Mouse (Mus musculus) hindbrain, postnatal 0 days (tissue): ENCODE measurements around the gene Fgf14. TPM values are rescaled to one million over a fixed set of nuclear protein-coding genes. Genes with fewer than 3 reads are reported as not detected.

Source experiments
- ATAC-seq: fragments of 200-750 bp; cut with Nextera tagmentation; 2 replicates; pipeline ENCODE4 v1.8.0; 2017; ENCODE audit warnings: mild to moderate bottlenecking, moderate TSS enrichment, moderate library complexity
- DNase-seq: peaks from one replicate; pipeline ENCODE4 v3.0.0-alpha.2; 2015; ENCODE audit warnings: low spot score
- H3K27ac ChIP-seq: fragments of 300-500 bp; sonication (generic); 2 replicates; pipeline ENCODE4 v1.5.1; 2014; ENCODE audit warnings: mild to moderate bottlenecking
- H3K27me3 ChIP-seq: fragments of 300-500 bp; sonication (generic); 2 replicates; pipeline ENCODE4 v1.6.1; 2014; ENCODE audit warnings: low read length, mixed read lengths; ENCODE audit not compliant: insufficient read depth
- H3K36me3 ChIP-seq: fragments of 300-500 bp; sonication (generic); 2 replicates; pipeline ENCODE4 v1.6.1; 2014; ENCODE audit warnings: low read length, mixed read lengths; ENCODE audit not compliant: insufficient read depth
- H3K4me1 ChIP-seq: fragments of 300-500 bp; sonication (generic); 2 replicates; pipeline ENCODE4 v1.6.1; 2014; ENCODE audit warnings: antibody characterized with exemption, low read length, mixed read lengths; ENCODE audit not compliant: insufficient read depth
- H3K4me2 ChIP-seq: fragments of 300-500 bp; sonication (generic); 2 replicates; pipeline ENCODE4 v1.6.1; 2014; ENCODE audit warnings: low read depth, mild to moderate bottlenecking, low read length, moderate library complexity, mixed read lengths
- H3K4me3 ChIP-seq: fragments of 300-500 bp; sonication (generic); 2 replicates; pipeline ENCODE4 v1.5.1; 2014; ENCODE audit warnings: low read length
- H3K9ac ChIP-seq: fragments of 300-500 bp; sonication (generic); replicated peaks from 2 replicates; pipeline ENCODE4 v1.6.1; 2014; ENCODE audit warnings: mild to moderate bottlenecking, low read length, moderate library complexity, mixed read lengths
- H3K9me3 ChIP-seq: fragments of 300-500 bp; sonication (generic); 2 replicates; pipeline ENCODE4 v1.6.1; 2016; ENCODE audit warnings: low read length, mixed read lengths
- CTCF ChIP-seq: IDR thresholded peaks from 2 replicates; pipeline ENCODE4 v1.5.1; 2016; ENCODE audit warnings: antibody characterized with exemption, control low read depth, low read depth
- WGBS: fragments of 180-500 bp; shearing (Covaris S2); extraction: QIAGEN DNeasy Blood & Tissue Kit; methylation state at CpG from one replicate; pipeline ENCODE4 v1.1.7; 2014; 5-methylcytosine and 5-hydroxymethylcytosine counted together
- polyA plus RNA-seq: library from polyadenylated mRNA; unstranded; fragments of >200 nt; fragmentation: Nextera tagmentation; extraction: Ambion mirVana; gene quantifications from 2 replicates; pipeline ENCODE4 v1.2.1, GENCODE M21; 2015
- total RNA-seq: library from RNA; depleted of rRNA; stranded (reverse); fragments of >200 nt; gene quantifications from 2 replicates; pipeline ENCODE4 v1.2.3, GENCODE M21; 2014

Gene Fgf14
- total and polyA plus RNA-seq, 2 experiments from 2014 or later = 32.5 to 41.0 TPM

- H3K9ac ChIP-seq = no peak overlapping the region
- no peak overlapping the region for H3K27ac ChIP-seq
- no peaks in the 10 kb centered on the region for H3K4me1 ChIP-seq
- H3K4me3 ChIP-seq = no peak overlapping the region
- H3K36me3 ChIP-seq = no peaks in the 10 kb centered on the region
- 70% methylated on average over 2 of the region's 2 CpGs for WGBS
- ATAC-seq (no peak), DNase-seq (no peak)
- no peaks in the 10 kb centered on the region for H3K9me3 ChIP-seq
- TF ChIP-seq CTCF = no peak
- H3K27me3 ChIP-seq = no peaks in the 10 kb centered on the region
- no peak overlapping the region for H3K4me2 ChIP-seq
Observed at GRCm38 (mm10) chr14:124411890-124412289, 265.0 kb downstream of the Fgf14 start.

GRCm38 (mm10) chr14:124410945-124411344 lies 266.0 kb downstream of the Fgf14 start:
- WGBS = 0% methylated on average over 1 of the region's 1 CpGs
- no peak for ATAC-seq

GRCm38 (mm10) chr14:124328391-124328790 lies 348.5 kb downstream of the Fgf14 start:
- DNase-seq (no peak), ATAC-seq (no peak)
- Histone ChIP-seq H3K9me3 (no peaks in the 10 kb centered on the region), H3K27ac (no peak overlapping the region), H3K4me1 (no peaks in the 10 kb centered on the region), H3K27me3 (no peaks in the 10 kb centered on the region), H3K4me3 (no peak overlapping the region), H3K4me2 (no peak overlapping the region), H3K36me3 (no peaks in the 10 kb centered on the region), H3K9ac (no peak overlapping the region)
- no peak for TF ChIP-seq CTCF

More at GRCm38 (mm10) chr14:124410945-124411344, 266.0 kb downstream of the Fgf14 start:
- H3K9ac ChIP-seq = no peak overlapping the region
- TF ChIP-seq CTCF = peak; percentile 80
- H3K4me2 ChIP-seq = no peak overlapping the region
- H3K4me1 ChIP-seq = no peaks in the 10 kb centered on the region
- H3K27me3 ChIP-seq = no peaks in the 10 kb centered on the region
- H3K27ac ChIP-seq = no peak overlapping the region
- H3K36me3 ChIP-seq = no peaks in the 10 kb centered on the region
- peak; percentile 67 for DNase-seq
- no peak overlapping the region for H3K4me3 ChIP-seq
- H3K9me3 ChIP-seq = no peaks in the 10 kb centered on the region

GRCm38 (mm10) chr14:124319017-124319718 lies 357.8 kb downstream of the Fgf14 start:
- Histone ChIP-seq H3K4me2 (no peak overlapping the region), H3K4me1 (no peaks in the 10 kb centered on the region), H3K27me3 (no peaks in the 10 kb centered on the region), H3K36me3 (no peaks in the 10 kb centered on the region), H3K4me3 (no peak overlapping the region), H3K27ac (no peak overlapping the region), H3K9me3 (no peaks in the 10 kb centered on the region), H3K9ac (no peak overlapping the region)
- DNase-seq (peak; percentile 31), ATAC-seq (0 out of 2 replicates have a peak, but pooled peaks have one; percentile 62)
- TF ChIP-seq CTCF = no peak
- WGBS = 60% methylated on average over 1 of the region's 1 CpGs

- 90% methylated on average over 2 of the region's 2 CpGs for WGBS
- Histone ChIP-seq H3K36me3 (no peaks in the 10 kb centered on the region), H3K9ac (no peak overlapping the region), H3K27ac (no peak overlapping the region), H3K4me3 (no peak overlapping the region), H3K27me3 (no peaks in the 10 kb centered on the region), H3K9me3 (no peaks in the 10 kb centered on the region), H3K4me1 (no peaks in the 10 kb centered on the region), H3K4me2 (no peak overlapping the region)
- ATAC-seq = no peak
- TF ChIP-seq CTCF = no peak
- DNase-seq = no peak
Observed at GRCm38 (mm10) chr14:124315513-124315912, 361.4 kb downstream of the Fgf14 start.

- Histone ChIP-seq H3K4me2 (no peak overlapping the region), H3K9me3 (no peaks in the 10 kb centered on the region), H3K9ac (no peak overlapping the region), H3K27ac (no peak overlapping the region), H3K27me3 (no peaks in the 10 kb centered on the region), H3K4me3 (no peak overlapping the region), H3K4me1 (no peaks in the 10 kb centered on the region), H3K36me3 (no peaks in the 10 kb centered on the region)
- ATAC-seq = no peak
- TF ChIP-seq CTCF = no peak
- DNase-seq = no peak
Observed at GRCm38 (mm10) chr14:124287027-124287426, 389.9 kb downstream of the Fgf14 start.

- TF ChIP-seq CTCF = no peak
- ATAC-seq (no peak), DNase-seq (no peak)
- Histone ChIP-seq H3K9ac (no peak overlapping the region), H3K4me3 (no peak overlapping the region), H3K9me3 (no peaks in the 10 kb centered on the region), H3K36me3 (no peaks in the 10 kb centered on the region), H3K27ac (no peak overlapping the region), H3K4me1 (no peaks in the 10 kb centered on the region), H3K27me3 (no peaks in the 10 kb centered on the region), H3K4me2 (no peak overlapping the region)
Observed at GRCm38 (mm10) chr14:124278384-124278944, 398.5 kb downstream of the Fgf14 start.
